Mouse (Mus musculus): ENCODE measurements around the gene Derl3.

Derl3 gene

GRCm38 (mm10) chr10:75913013-75913589 is 19.9 kb downstream of the Derl3 start:
- no peak for DNase-seq (ENCODE audit: low read depth, low spot score)

GRCm38 (mm10) chr10:75915557-75915956 is 22.3 kb downstream of the Derl3 start:
- no peak for DNase-seq (ENCODE audit: low read depth, low spot score)

DNA sequence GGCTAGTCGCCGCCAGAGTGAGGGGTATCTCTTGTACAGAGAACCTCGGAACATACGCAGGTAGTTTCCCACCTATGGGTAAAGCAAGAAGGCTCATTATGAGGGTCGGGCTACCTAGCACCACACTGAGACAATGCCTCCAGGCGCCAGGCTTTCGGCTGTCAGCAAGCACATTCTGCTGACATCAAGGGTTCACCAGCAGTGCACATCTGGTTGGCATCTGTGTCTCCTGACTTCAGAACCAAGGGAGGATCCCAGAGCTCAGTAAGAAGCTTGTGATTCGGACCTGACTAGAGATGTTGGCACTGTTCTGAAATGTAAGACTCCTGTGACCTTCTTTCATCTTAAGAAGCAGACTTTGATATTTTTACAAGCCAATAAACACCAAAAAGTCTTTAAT is 23.6 kb downstream of the Derl3 start:
- DNase-seq (ENCODE audit: low read depth, low spot score) = no peak

GRCm38 (mm10) chr10:75919026-75919425 is 25.8 kb downstream of the Derl3 start:
- DNase-seq (ENCODE audit: low read depth, low spot score) = no peak

DNA sequence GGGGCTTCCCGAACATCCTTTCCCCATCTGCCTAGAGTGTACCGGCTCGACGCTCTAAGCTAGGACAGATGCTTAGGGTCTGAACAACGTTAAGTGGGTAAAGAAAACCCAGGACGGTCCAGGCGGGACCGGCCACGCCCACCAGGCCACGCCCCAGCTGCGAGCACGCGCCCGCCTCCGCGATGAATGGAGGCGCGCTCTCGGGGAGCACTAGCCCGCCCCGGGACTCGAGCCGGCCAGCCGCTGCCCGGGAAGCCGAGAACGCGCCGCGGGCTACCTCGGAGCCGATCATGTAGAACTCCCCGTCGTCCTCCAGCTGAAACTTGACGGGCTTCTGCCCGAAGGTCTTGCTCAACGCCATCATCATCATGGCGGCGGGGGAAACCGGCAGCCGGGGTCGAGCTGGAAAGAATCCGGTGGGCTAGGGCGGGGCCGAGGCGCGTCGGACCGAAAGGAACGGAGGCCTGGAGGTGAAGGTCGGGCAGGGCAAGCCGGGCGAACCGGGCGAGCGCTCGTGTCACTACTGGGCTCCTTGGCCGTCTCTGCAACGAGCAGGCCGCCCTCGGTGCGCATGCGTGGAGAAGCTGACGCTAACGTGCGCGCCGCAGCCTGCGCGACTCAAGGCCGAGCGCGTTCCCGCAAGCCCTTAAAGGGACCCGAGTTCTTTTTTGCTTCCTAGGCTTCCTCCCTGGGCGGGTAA is 28.0 kb downstream of the Derl3 start, which contains the start of gene Smarcb1:
Gene Smarcb1 (minus strand): TSS at position 592 of the 700 bp plus-strand sequence.
- DNase-seq (ENCODE audit: low read depth, low spot score) = peak; percentile 90

DNA sequence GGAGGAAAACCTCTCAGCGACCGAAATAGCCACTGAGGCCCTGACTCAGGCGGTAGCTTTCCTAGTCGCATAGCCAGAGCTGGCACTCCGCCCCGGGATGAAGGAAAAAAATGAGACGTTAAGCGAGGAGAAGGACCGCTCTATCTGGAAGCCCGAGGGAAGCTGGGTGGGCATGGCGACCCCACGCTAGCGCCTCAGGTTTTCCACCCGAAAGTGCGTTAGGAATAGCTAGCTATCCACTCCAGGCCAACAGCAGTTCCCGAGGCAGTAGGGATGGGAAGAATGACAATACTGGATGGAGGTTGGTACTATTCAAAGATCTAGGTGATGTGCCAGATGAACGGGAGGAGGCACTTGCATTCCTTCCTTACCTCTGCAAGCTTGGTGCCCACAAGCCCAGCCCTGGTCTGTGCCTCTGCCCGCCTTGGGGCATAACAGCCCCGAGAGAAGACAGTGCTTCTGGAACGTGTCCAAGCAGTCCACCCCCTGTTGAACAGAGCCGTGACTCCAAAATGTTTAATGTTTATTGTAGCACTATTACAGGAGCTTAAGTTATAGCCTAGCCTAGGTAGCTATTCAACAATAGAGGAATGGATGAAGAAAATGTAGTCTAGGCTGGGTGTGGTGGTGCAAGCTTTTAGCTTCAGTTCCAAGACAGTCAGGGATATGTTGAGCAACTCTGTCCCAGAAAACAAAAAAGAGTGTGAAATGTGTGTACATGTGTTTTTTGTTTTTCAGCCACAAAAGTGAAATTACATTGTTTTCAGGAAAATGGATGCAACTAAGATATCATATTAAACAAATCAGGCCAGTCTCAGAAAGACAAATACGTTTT is 28.7 kb downstream of the Derl3 start:
- no peak for DNase-seq (ENCODE audit: low read depth, low spot score)

GRCm38 (mm10) chr10:75924324-75924723 is 31.1 kb downstream of the Derl3 start:
- DNase-seq (ENCODE audit: low read depth, low spot score) = no peak

- DNase-seq (ENCODE audit: low read depth, low spot score) = no peak
Measured at GRCm38 (mm10) chr10:75926396-75926795, 33.2 kb downstream of the Derl3 start.

GRCm38 (mm10) chr10:75930304-75930703 is 37.1 kb downstream of the Derl3 start:
- DNase-seq (ENCODE audit: low read depth, low spot score) = no peak

- DNase-seq (ENCODE audit: low read depth, low spot score) = no peak
Measured at GRCm38 (mm10) chr10:75931311-75931710, 38.1 kb downstream of the Derl3 start.

DNA sequence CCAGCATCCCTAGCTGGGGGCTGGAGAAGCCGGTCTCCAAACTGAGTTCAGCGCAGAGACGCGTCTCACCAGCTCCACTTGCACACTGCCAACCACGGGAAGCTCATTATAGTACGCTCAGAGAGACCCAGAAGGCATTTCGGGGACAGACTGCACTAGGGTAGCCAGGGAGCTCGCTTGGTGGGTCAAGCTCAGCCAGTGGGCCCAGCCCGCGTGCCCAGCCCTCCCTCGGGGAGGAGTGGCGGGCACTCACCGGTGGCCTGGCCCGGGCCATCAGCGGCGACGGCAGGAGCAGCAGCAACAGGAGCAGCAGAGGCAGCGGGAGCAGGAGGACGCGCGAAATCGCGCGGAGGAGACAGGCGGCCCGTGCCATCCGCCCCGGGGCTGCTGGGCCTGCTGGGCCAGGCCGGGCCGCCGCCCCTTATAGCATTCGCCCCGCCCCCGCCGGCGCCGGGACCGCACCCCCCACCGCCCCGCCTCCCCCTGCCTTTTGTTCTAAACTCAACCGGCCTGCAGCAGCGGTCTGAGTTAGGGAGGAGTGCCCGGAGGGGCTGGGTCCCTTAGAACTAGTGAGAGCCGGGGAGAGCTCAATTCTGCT is 39.0 kb downstream of the Derl3 start:
- no peak for DNase-seq (ENCODE audit: low read depth, low spot score)

DNA sequence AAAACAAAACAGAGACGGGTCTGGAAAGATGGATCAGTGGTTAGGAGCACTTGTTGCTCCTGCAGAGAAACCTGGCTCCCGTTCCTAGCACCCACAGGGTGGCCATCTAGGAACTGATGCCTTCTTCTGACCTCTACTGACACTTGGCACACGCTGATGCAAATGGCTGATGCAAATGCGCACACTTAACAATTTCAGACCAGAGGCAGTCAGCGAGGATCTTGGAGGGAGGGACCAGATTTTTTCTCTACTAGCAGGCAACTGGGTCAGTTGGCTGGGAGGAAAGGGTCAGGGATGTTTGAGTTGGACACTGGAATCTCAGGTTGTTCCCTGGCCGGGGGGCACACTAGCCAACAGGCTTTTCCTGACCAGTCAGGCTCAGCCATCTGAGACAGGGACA is 39.7 kb downstream of the Derl3 start, which contains the start of gene Chchd10:
Gene Chchd10 (plus strand): TSS at position 240 of the 400 bp plus-strand sequence.
- no peak for DNase-seq (ENCODE audit: low read depth, low spot score)

DNA sequence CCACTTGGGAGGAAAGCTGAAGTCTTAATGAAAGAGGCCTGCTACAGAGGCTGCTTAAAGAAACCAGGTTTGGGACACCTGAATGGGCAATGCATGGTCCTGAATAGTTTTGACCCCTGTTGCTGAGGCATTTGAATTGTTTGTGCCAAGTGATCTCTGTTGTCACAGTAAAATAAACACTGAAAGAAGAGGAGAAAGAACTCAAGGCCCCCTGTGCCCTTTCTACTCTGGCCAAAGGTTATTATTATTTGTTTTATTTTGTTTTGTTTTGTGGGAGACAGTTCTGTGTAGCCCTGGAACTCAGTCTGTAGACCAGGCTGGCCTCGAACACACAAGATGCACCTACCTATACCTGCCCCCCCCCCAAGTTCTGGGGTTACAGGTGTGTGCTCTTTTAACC is 41.8 kb downstream of the Derl3 start:
- no peak for DNase-seq (ENCODE audit: low read depth, low spot score)

DNA sequence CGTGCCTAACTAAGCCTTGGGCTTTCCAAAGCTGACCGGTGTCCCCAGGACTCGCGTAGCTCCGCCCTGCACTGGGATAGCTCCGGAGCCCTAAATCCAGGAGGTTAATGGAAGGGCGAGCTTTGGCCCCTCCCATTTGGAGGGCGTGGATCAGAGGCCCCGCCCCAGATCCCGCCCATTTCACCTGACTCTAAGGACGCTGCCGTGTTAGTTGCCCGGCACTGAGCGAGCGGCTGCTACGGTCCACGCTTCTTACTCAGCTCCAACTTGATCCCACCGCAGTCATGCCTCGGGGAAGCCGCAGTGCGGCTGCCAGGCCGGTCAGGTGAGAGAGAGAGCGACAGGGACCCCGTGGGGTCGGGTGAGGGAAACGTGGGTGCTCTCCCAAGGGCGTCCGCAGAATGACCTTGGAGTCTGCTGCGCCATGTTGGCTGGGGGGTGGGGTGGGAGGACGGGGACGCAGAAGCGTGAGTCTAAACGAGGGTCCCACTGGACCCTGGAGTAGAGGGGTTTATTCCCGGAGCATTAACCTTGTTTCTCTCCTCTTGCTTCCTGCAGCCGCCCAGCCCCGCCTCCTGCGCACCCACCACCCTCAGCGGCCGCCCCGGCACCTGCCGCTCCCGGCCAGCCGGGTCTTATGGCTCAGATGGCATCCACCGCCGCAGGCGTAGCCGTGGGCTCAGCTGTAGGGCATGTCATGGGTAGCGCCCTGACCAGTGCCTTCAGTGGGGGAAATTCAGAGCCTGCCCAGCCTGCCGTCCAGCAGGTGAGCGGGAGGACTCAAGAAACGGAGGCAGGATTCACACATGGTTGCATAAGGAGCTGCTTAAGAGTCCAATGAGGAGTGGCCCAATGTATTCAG is 42.7 kb downstream of the Derl3 start, which contains the start of gene Mmp11:
Gene Mmp11 (minus strand): TSS at position 817 of the 862 bp plus-strand sequence.
- DNase-seq (ENCODE audit: low read depth, low spot score) = peak; percentile 70

GRCm38 (mm10) chr10:75936909-75937667 is 43.9 kb downstream of the Derl3 start:
- no peak for DNase-seq (ENCODE audit: low read depth, low spot score)

GRCm38 (mm10) chr10:75937851-75938643 is 44.8 kb downstream of the Derl3 start:
- DNase-seq (ENCODE audit: low read depth, low spot score) = no peak

DNA sequence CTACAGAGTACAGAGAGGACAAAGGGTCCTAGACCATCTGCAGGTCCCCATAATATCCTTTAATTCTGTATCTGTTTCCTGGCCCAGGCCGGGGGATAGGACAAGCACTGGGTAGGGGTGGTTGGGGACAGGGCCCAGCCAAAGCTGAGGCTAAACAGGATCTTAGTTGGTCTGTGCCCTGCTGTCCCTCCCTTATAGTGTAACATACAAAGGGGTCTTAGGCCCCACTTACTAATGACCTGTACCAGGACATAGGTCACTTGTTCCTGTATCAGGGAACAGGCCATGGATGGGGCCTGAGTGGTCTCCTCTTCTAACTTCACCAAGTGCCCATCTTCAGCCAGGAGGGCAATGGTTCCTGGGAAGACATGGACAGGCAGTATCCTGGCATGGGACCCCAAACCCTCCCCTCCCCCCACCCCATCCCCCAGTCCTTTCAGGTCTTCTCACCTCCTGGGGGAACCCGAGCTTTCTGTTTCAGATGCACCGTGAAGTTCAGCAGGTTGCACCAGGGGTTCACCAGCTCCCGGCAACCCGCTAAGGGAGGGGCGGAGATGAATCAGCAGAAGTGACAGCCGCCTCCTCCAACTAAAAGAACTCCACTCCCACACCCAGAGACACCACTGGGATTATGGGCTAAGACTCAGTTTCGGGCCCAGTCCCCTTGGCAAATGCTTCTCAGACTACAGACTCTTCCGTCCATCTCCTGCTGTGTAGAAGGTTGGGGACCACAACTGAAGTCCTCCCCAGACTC is 46.4 kb downstream of the Derl3 start:
- DNase-seq (ENCODE audit: low read depth, low spot score) = no peak

DNA sequence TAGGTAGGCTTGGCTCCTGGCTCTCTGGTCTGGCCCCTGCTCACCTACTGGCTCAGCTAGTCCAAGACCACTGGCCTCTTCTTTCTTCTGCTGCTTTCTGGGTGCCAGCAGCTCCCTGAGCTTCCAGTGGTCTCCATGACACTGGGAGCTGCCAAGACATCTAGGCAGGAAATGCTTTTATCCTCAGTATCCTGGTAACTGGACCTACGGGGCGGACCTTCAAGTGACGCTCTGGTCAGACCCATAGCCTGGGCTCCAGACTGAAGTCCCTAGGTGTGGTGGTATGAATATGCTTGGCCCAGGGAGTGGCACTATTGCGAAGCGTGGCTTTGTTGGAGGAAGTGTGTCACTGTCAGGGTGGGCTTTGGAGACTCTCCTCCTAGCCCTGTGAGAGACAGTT is 47.3 kb downstream of the Derl3 start, which contains the start of gene Gm867:
Gene Gm867 (minus strand): TSS at position 153 of the 400 bp plus-strand sequence.
- no peak for DNase-seq (ENCODE audit: low read depth, low spot score)
